Mouse (Mus musculus) limb, embryonic 10.5 days (tissue): ENCODE data around the gene Hspa1b. TPM values are rescaled to one million over a fixed set of nuclear protein-coding genes. Genes with fewer than 3 reads are reported as not detected.

Experiments
- DNase-seq: peaks from one replicate; pipeline ENCODE4 v3.0.0-alpha.2; 2017; ENCODE audit warnings: low spot score
- H3K27ac ChIP-seq: fragments of 300-500 bp; sonication (generic); 2 replicates; pipeline ENCODE4 v1.5.1; 2016; ENCODE audit warnings: mild to moderate bottlenecking
- H3K27me3 ChIP-seq: fragments of 300-500 bp; sonication (generic); 2 replicates; pipeline ENCODE4 v1.6.1; 2016; ENCODE audit warnings: low read depth, mild to moderate bottlenecking; ENCODE audit not compliant: poor library complexity, severe bottlenecking
- H3K36me3 ChIP-seq: fragments of 300-500 bp; sonication (generic); 2 replicates; pipeline ENCODE4 v1.6.1; 2016; ENCODE audit warnings: mild to moderate bottlenecking, moderate library complexity
- H3K4me1 ChIP-seq: fragments of 300-500 bp; sonication (generic); 2 replicates; pipeline ENCODE4 v1.6.1; 2016
- H3K4me3 ChIP-seq: fragments of 300-500 bp; sonication (generic); 2 replicates; pipeline ENCODE4 v1.5.1; 2016; ENCODE audit warnings: mild to moderate bottlenecking, moderate library complexity
- H3K9me3 ChIP-seq: fragments of 300-500 bp; sonication (generic); replicated peaks from 2 replicates; pipeline ENCODE4 v1.6.1; 2016; ENCODE audit warnings: mild to moderate bottlenecking
- WGBS: fragments of 180-500 bp; shearing (Covaris S2); methylation state at CpG from one replicate; pipeline ENCODE4 v1.1.7; 2016; 5-methylcytosine and 5-hydroxymethylcytosine counted together
- polyA plus RNA-seq: library from polyadenylated mRNA; unstranded; fragments of >200 nt; fragmentation: Nextera tagmentation; extraction: Ambion mirVana; gene quantifications from 2 replicates; pipeline ENCODE4 v1.2.1, GENCODE M21; 2016

Gene Hspa1b
- polyA plus RNA-seq, 1 experiment from 2014 or later, result 0.14 TPM

DNA sequence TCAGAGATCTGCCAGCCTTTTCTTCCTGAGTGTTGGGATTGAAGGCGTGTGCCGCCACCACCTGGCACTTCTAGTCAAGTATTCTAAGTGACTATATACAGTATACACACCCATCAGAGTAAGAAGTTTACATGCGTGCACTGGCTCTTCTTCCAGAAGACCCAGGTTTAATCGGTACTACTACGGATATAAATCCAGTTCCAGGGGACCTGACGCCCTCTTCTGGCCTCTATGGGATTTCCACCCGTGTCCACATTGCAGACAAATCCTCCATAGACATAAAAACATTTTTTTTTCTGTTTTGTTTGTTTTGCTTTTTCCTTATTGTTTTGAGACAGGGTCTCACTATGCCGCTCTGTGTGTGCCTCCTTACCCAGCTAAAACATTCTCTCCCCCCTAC, 11.4 kb downstream of the Hspa1b start:
- H3K36me3 ChIP-seq, result peaks cover 29% of the 10 kb centered on the region
- no peaks in the 10 kb centered on the region for H3K27me3 ChIP-seq
- WGBS, result 33% methylated on average over 8 of the region's 8 CpGs
- H3K27ac ChIP-seq, result no peak overlapping the region
- H3K4me3 ChIP-seq, result no peak overlapping the region
- peaks cover 9% of the 10 kb centered on the region for H3K4me1 ChIP-seq
- no peak for DNase-seq
- no peaks in the 10 kb centered on the region for H3K9me3 ChIP-seq

DNA sequence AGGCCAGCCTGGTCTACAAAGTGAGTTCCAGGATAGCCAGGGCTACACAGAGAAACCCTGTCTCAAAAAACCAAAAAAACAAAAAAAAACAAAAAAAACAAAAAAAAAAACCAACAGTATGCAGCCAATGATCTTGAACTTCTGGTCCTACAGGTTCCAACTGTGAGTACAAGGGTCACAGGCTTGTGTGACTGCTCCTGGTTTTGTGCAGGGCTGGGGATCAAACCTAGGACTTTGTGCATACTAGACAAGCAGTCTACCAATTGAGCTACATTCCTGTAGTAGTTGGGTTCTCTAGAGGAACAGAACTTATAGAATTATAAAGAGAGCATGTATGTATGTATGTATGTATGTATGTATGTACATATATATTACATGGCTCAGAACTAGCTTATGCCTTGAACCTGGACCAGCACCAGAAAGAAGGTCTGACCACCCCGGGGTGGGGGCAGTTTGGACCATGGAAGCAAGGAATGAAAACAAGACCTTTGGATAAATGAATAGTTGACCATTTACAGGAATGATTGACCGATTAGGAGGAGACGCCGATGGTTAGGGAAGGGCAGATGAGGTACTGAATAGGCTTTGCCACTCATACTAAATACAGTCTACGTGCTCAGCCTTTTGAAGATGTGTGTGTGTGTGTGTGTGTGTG, 12.4 kb downstream of the Hspa1b start:
- H3K27me3 ChIP-seq, result no peaks in the 10 kb centered on the region
- H3K27ac ChIP-seq, result no peak overlapping the region
- 89% methylated on average over 5 of the region's 5 CpGs for WGBS

DNA sequence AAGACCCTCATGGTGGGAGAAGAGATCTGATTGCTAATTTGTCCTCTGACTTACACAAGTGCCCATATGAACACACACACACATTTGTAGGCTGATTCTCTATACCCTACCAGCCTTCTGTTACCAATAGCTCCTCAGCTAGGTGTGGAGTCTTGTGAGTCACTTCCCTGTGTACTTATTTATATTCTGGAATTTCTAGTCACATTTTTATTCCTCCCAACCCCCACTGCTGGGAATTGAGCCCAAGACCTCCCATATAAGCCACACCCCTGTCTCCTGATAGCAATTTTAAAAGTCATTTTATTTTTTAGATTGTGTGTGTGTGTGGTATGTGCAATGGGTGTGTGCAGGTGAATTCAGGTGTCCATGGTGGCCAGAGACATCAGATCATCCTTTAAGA, 14.7 kb downstream of the Hspa1b start:
- H3K36me3 ChIP-seq, result peaks cover 1% of the 10 kb centered on the region
- H3K4me1 ChIP-seq, result peaks cover 12% of the 10 kb centered on the region

More for the DNA sequence above, 12.4 kb downstream of the Hspa1b start:
- Histone ChIP-seq H3K4me1 (peaks cover 14% of the 10 kb centered on the region), H3K36me3 (peaks cover 24% of the 10 kb centered on the region), H3K4me3 (no peak overlapping the region), H3K9me3 (no peaks in the 10 kb centered on the region)
- no peak for DNase-seq

DNA sequence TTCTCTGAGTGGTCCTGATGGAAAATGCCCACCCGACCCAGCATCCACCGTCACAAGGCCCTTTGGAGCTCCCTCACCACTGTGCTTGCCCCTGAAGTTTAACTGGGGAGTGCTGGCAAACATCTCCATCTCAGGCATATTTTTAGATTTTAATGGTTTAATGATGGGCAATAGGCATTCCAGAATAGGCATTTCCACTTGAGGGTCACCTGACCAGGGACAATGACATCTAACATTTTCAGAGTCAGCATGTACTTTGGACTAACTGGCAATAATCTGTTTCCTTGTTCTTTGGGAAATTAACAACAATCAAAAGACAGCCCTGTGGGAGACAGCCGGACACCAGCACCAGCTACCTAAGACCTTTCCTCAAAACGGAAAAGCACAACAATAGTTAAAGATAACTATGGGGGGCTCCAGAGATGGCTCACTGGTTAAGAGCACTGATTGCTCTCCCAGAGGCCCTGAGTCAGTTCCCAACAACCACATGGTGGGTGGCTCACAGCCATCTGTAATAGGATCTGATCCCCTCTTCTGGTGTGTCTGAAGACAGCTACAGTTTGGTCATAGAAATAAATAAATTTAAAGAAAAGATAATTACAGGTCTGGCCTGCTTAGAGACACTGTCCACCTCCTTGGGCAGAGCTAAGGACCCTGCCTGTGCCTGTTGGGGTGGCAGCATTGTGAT, 15.8 kb downstream of the Hspa1b start:
- Histone ChIP-seq H3K27ac (no peak overlapping the region), H3K9me3 (no peaks in the 10 kb centered on the region), H3K27me3 (no peaks in the 10 kb centered on the region), H3K4me3 (no peak overlapping the region), H3K4me1 (peaks cover 12% of the 10 kb centered on the region), H3K36me3 (no peaks in the 10 kb centered on the region)
- WGBS, result 86% methylated on average over 4 of the region's 4 CpGs
- DNase-seq, result no peak

More for the DNA sequence above, 14.7 kb downstream of the Hspa1b start:
- H3K27ac ChIP-seq, result no peak overlapping the region
- no peaks in the 10 kb centered on the region for H3K9me3 ChIP-seq
- no peaks in the 10 kb centered on the region for H3K27me3 ChIP-seq
- no peak for DNase-seq
- no peak overlapping the region for H3K4me3 ChIP-seq

DNA sequence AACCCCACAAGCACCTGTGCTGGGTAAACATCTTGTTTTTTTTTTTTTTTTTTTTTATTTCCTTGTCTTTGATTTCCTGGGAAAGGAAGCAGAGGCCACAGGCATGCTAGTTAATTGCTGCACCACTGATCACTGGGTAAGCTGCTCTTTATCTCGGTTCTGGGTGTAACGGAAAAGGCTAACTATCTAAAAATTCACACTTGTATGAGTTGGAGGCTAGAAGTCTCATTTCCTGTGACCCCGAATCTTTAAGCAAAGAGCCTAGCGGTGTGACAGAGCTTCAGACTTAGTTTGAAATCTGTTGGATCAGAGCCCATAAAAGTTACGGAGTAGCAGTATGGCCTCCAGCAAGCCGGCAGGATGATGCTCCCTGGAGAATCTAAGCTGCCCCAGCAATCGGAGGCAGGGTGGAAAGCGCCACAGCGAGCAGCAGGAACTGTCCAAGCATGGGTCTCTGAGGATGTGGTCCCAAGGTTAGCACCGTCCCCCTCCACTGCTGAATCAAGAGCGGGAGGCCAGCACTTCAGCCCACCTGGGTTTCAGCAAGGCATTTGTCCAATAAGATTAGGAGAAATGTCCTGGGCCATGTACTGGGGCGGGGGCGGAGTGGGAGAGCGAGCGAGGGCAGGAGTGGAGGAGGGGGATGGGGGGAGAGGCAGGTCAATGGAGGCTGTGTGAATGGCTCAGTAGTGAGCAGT, 17.5 kb downstream of the Hspa1b start:
- H3K27me3 ChIP-seq, result no peaks in the 10 kb centered on the region
- DNase-seq, result peak; percentile 64
- H3K4me1 ChIP-seq, result peaks cover 12% of the 10 kb centered on the region
- H3K4me3 ChIP-seq, result peak overlapping the region; percentile 46
- H3K27ac ChIP-seq, result peak overlapping the region; percentile 79
- no peaks in the 10 kb centered on the region for H3K36me3 ChIP-seq
- no peaks in the 10 kb centered on the region for H3K9me3 ChIP-seq
- 9% methylated on average over 15 of the region's 15 CpGs for WGBS

DNA sequence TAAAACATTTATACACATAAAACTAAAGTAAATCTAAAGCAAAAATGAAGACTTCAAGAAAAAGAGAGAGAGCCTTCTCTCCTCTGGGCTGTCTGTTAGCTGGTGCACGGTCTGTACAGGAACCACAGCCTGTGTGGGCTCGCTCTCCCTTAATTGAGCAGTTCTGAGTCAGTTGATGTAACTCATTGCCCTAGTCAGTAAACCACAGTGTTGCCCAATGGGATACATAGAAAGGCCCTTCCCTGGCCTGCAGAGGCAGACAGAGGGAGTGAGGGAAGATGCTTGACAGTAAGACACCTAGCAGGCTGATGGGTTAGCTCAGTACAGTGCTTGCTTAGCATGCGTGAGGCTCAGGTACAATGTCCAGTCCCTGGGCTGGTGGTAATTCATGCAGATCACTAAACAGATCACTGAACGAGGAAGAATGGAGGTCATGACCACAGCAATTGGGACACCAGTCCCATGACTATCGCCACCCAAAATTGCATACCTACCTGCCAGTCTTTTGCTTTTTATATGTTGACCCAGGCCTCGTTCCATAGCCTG, 21.0 kb downstream of the Hspa1b start:
- no peaks in the 10 kb centered on the region for H3K27me3 ChIP-seq
- WGBS, result 85% methylated on average over 6 of the region's 6 CpGs
- H3K36me3 ChIP-seq, result peaks cover 13% of the 10 kb centered on the region
- no peak for DNase-seq
- no peak overlapping the region for H3K4me3 ChIP-seq
- no peak overlapping the region for H3K27ac ChIP-seq
- H3K4me1 ChIP-seq, result peaks cover 30% of the 10 kb centered on the region
- H3K9me3 ChIP-seq, result no peaks in the 10 kb centered on the region

DNA sequence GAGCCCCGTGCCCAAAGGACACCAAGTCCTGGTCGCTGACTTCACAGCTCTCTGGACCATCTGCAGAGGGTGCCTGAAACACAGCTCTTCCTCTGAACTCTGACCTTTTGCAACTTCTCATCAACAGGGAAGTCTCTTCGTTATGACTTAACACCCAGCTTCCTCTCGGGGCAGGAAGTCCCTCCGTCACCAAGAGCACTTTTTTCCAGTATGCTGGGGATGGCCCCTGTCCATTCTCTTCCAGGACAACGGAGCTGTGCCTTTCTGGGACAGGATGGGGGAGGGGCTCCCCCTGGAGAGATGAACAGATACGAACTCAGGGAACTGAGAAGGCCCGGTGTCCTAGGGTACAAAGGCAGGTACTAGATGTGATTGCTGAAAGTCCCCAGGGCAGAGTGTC, 24.2 kb downstream of the Hspa1b start:
- WGBS, result 53% methylated on average over 8 of the region's 8 CpGs
- Histone ChIP-seq H3K36me3 (peaks cover 16% of the 10 kb centered on the region), H3K4me3 (0 out of 2 replicates have a peak overlapping the region, but pooled peaks have one; percentile 18), H3K27me3 (no peaks in the 10 kb centered on the region), H3K9me3 (no peaks in the 10 kb centered on the region), H3K27ac (no peak overlapping the region), H3K4me1 (peaks cover 28% of the 10 kb centered on the region)
- DNase-seq, result no peak

DNA sequence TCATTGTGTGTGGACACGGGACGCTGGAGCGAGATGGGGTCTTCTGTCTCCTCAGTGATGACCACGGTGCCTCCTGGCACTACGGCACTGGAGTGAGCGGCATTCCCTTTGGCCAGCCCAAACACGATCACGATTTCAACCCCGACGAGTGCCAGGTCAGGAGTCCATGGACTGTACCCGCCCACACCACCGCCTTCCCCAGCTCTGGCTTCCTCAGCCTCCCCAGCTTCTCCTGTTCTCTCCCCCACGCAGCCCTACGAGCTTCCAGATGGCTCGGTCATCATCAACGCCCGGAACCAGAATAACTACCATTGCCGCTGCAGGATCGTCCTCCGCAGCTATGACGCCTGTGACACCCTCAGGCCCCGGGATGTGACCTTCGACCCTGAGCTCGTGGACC, 25.0 kb downstream of the Hspa1b start:
- DNase-seq, result no peak
- peak overlapping the region; percentile 38; the same call in 1 of the 2 replicates for H3K27ac ChIP-seq
- peak overlapping the region; percentile 18; the same call in 1 of the 2 replicates for H3K4me3 ChIP-seq
- 76% methylated on average over 24 of the region's 24 CpGs for WGBS
- H3K36me3 ChIP-seq, result peaks cover 16% of the 10 kb centered on the region
- H3K27me3 ChIP-seq, result no peaks in the 10 kb centered on the region
- H3K4me1 ChIP-seq, result peaks cover 28% of the 10 kb centered on the region
- H3K9me3 ChIP-seq, result no peaks in the 10 kb centered on the region

DNA sequence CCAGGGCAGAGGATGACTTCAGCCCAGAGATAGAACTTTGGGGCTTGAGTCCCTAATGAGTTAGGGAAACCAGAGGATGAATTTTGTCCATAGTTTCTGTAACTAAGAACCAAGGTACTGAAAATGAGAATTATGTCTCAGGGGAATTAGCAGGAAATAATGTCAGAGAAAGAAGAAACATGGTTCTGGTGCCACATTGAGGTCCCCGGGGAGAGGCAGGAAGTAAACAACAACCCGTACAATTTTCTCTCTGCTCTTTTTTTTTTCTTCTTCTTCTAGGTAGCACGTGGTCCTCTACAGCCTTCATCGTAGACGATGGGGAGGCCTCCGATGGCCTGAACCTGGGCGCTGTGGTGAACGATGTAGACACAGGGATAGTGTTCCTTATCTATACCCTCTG, 26.8 kb downstream of the Hspa1b start:
- H3K27ac ChIP-seq, result peak overlapping the region; percentile 81; the same call in 1 of the 2 replicates
- no peaks in the 10 kb centered on the region for H3K27me3 ChIP-seq
- WGBS, result 93% methylated on average over 8 of the region's 8 CpGs
- H3K4me3 ChIP-seq, result peak overlapping the region; percentile 73
- H3K36me3 ChIP-seq, result peaks cover 16% of the 10 kb centered on the region
- peaks cover 28% of the 10 kb centered on the region for H3K4me1 ChIP-seq
- H3K9me3 ChIP-seq, result no peaks in the 10 kb centered on the region
- no peak for DNase-seq

DNA sequence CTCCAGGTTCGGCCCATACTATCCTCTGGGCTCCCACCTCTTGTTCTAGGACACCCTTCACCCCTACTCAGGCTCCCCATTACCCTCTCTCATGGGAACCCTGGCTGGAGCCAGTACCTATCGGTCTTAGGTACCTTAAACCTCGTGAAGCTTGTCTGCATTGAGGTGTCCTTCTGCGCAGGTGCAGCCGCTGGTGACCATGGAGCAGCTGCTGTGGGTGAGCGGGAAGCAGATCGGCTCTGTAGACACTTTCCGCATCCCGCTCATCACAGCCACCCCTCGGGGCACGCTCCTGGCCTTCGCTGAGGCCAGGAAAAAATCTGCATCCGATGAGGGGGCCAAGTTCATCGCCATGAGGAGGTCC, 27.3 kb downstream of the Hspa1b start:
- peak overlapping the region; percentile 73 for H3K4me3 ChIP-seq
- peak overlapping the region; percentile 81 for H3K27ac ChIP-seq
- no peaks in the 10 kb centered on the region for H3K9me3 ChIP-seq
- no peak for DNase-seq
- peaks cover 16% of the 10 kb centered on the region for H3K36me3 ChIP-seq
- H3K27me3 ChIP-seq, result no peaks in the 10 kb centered on the region
- 14% methylated on average over 14 of the region's 14 CpGs for WGBS
- peaks cover 28% of the 10 kb centered on the region for H3K4me1 ChIP-seq

DNA sequence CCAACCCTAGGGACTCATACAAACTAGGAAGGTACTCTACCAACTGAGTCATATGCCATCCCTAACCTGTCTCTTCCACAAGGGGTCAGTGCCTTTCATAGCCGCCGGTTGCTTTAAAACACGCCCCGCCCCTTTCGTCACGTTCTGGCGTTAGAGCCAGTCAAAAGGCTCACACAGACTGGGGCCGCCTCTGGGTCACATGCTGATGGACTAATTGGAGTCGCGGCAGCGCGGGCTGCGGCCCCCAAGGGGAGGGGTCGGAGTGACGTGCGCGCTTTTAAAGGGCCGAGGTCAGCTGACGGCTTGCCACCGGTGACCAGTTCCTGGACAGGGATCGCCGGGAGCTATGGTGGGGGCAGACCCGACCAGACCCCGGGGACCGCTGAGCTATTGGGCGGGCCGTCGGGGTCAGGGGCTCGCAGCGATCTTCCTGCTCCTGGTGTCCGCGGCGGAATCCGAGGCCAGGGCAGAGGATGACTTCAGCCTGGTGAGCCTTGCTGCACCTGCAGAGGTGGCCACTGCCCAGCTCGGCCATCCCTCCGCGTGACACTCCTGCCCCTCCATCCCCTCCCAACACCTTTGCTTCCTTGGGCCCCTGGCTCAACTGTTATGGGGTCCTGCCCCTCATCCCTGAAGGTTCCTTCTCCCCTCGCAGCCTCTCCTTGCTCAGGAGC, 27.8 kb downstream of the Hspa1b start, which contains the start of gene Neu1:
Gene Neu1 (plus strand): TSS at position 193 of the 674 bp plus-strand sequence.
- H3K27ac ChIP-seq, result peak within 1 kb of the TSS; percentile 81
- WGBS, result under 1% methylated on average over 38 of the region's 38 CpGs
- DNase-seq, result peak; percentile 95

DNA sequence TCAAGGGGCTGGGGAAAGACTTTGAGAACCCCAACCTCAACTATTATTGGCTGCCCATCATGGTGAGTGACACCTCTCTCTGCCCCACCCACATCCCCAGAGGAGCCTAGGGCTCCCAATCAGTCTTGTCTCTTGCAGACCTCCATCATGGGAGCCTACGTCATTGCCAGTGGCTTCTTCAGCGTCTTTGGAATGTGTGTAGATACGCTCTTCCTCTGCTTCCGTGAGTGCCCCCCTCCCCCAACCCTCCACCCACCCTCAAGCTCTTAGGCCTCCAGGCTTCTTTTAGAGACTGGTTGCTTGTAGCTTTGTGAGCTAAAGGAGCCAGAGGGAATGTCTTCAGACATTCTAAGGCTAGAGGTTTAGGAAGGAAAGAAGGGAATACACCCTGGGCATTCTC, 30.2 kb downstream of the Hspa1b start:
- Histone ChIP-seq H3K9me3 (no peaks in the 10 kb centered on the region), H3K27ac (no peak overlapping the region), H3K4me3 (no peak overlapping the region), H3K4me1 (peaks cover 12% of the 10 kb centered on the region), H3K36me3 (0 out of 2 replicates have a peak, but pooled peaks cover 3% of the 10 kb centered on the region), H3K27me3 (no peaks in the 10 kb centered on the region)
- no peak for DNase-seq
- WGBS, result 61% methylated on average over 4 of the region's 4 CpGs

More for the DNA sequence above, 27.8 kb downstream of the Hspa1b start, which contains the start of gene Neu1:
- Histone ChIP-seq H3K36me3 (peaks cover 16% of the 10 kb centered on the region), H3K27me3 (no peaks in the 10 kb centered on the region), H3K9me3 (no peaks in the 10 kb centered on the region), H3K4me1 (peaks cover 28% of the 10 kb centered on the region), H3K4me3 (peak within 1 kb of the TSS; percentile 73)
